Mouse (Mus musculus): ENCODE measurements around the gene Enkd1. TPM values are rescaled to one million over a fixed set of nuclear protein-coding genes. Genes with fewer than 3 reads are reported as not detected.

The Enkd1 gene
- 5.9 and 9.1 TPM in 2 replicates for polyA plus RNA-seq (2011; ENCODE audit: insufficient read length, low read depth, missing spikeins)

- H3K4me1 ChIP-seq (ENCODE audit: control insufficient read depth, insufficient read depth, low read length), result no peaks in the 10 kb centered on the region
- H3K4me3 ChIP-seq (ENCODE audit: insufficient read depth, low read length), result peak within 1 kb of the TSS; percentile 79
- TF ChIP-seq POLR2A (IDR thresholded peaks at IDR 0.05; ENCODE audit: low read depth, low read length), result 0 out of 2 replicates have a peak, but pooled peaks have one; percentile 17
- no peak for TF ChIP-seq CTCF (IDR thresholded peaks at IDR 0.05; ENCODE audit: borderline replicate concordance, insufficient read depth, low read length)
- H3K27ac ChIP-seq (ENCODE audit: insufficient read depth, low read length), result no peak within 1 kb of the TSS
Measured at GRCm38 (mm10) chr8:105707498-105708403, at the start of gene Enkd1, which contains the start of gene 4933405L10Rik. TSS of gene Enkd1 (minus strand) at chr8:105708210. TSS of gene 4933405L10Rik (plus strand) at chr8:105707655.

GRCm38 (mm10) chr8:105754688-105755087 is 46.7 kb upstream of the Enkd1 start:
- no peak for TF ChIP-seq CTCF (IDR thresholded peaks at IDR 0.05; ENCODE audit: borderline replicate concordance, insufficient read depth, low read length)
- no peak for TF ChIP-seq POLR2A (IDR thresholded peaks at IDR 0.05; ENCODE audit: low read depth, low read length)
- no peak overlapping the region for H3K4me3 ChIP-seq (ENCODE audit: insufficient read depth, low read length)
- peaks cover 5% of the 10 kb centered on the region; the same call in 1 of the 2 replicates for H3K4me1 ChIP-seq (ENCODE audit: control insufficient read depth, insufficient read depth, low read length)
- no peak overlapping the region for H3K27ac ChIP-seq (ENCODE audit: insufficient read depth, low read length)

- TF ChIP-seq POLR2A (IDR thresholded peaks at IDR 0.05; ENCODE audit: low read depth, low read length) (no peak), CTCF (IDR thresholded peaks at IDR 0.05; ENCODE audit: borderline replicate concordance, insufficient read depth, low read length) (no peak)
- Histone ChIP-seq H3K4me1 (ENCODE audit: control insufficient read depth, insufficient read depth, low read length) (peaks cover 5% of the 10 kb centered on the region; the same call in 1 of the 2 replicates), H3K4me3 (ENCODE audit: insufficient read depth, low read length) (no peak overlapping the region), H3K27ac (ENCODE audit: insufficient read depth, low read length) (no peak overlapping the region)
Measured at GRCm38 (mm10) chr8:105753916-105754315, 45.9 kb upstream of the Enkd1 start.

- Histone ChIP-seq H3K4me1 (ENCODE audit: control insufficient read depth, insufficient read depth, low read length) (peaks cover 5% of the 10 kb centered on the region), H3K4me3 (ENCODE audit: insufficient read depth, low read length) (no peak overlapping the region), H3K27ac (ENCODE audit: insufficient read depth, low read length) (no peak overlapping the region)
- no peak for TF ChIP-seq CTCF (IDR thresholded peaks at IDR 0.05; ENCODE audit: borderline replicate concordance, insufficient read depth, low read length)
- no peak for TF ChIP-seq POLR2A (IDR thresholded peaks at IDR 0.05; ENCODE audit: low read depth, low read length)
Measured at GRCm38 (mm10) chr8:105750606-105751005, 42.6 kb upstream of the Enkd1 start.

- no peak for TF ChIP-seq CTCF (IDR thresholded peaks at IDR 0.05; ENCODE audit: borderline replicate concordance, insufficient read depth, low read length)
- no peak for TF ChIP-seq POLR2A (IDR thresholded peaks at IDR 0.05; ENCODE audit: low read depth, low read length)
- Histone ChIP-seq H3K27ac (ENCODE audit: insufficient read depth, low read length) (no peak overlapping the region), H3K4me1 (ENCODE audit: control insufficient read depth, insufficient read depth, low read length) (no peaks in the 10 kb centered on the region; the same call in 1 of the 2 replicates)
Measured at GRCm38 (mm10) chr8:105743301-105743700, 35.3 kb upstream of the Enkd1 start.

GRCm38 (mm10) chr8:105739216-105739615 is 31.2 kb upstream of the Enkd1 start:
- Histone ChIP-seq H3K4me1 (ENCODE audit: control insufficient read depth, insufficient read depth, low read length) (no peaks in the 10 kb centered on the region; the same call in 1 of the 2 replicates), H3K27ac (ENCODE audit: insufficient read depth, low read length) (no peak overlapping the region), H3K4me3 (ENCODE audit: insufficient read depth, low read length) (no peak overlapping the region)
- TF ChIP-seq POLR2A (IDR thresholded peaks at IDR 0.05; ENCODE audit: low read depth, low read length), result no peak
- TF ChIP-seq CTCF (IDR thresholded peaks at IDR 0.05; ENCODE audit: borderline replicate concordance, insufficient read depth, low read length), result no peak

More at GRCm38 (mm10) chr8:105743301-105743700, 35.3 kb upstream of the Enkd1 start:
- H3K4me3 ChIP-seq (ENCODE audit: insufficient read depth, low read length), result no peak overlapping the region

GRCm38 (mm10) chr8:105732186-105732585 is 24.2 kb upstream of the Enkd1 start:
- Histone ChIP-seq H3K4me3 (ENCODE audit: insufficient read depth, low read length) (no peak overlapping the region), H3K4me1 (ENCODE audit: control insufficient read depth, insufficient read depth, low read length) (no peaks in the 10 kb centered on the region), H3K27ac (ENCODE audit: insufficient read depth, low read length) (no peak overlapping the region)
- TF ChIP-seq CTCF (IDR thresholded peaks at IDR 0.05; ENCODE audit: borderline replicate concordance, insufficient read depth, low read length) (no peak), POLR2A (IDR thresholded peaks at IDR 0.05; ENCODE audit: low read depth, low read length) (no peak)

GRCm38 (mm10) chr8:105727397-105728124 is 19.6 kb upstream of the Enkd1 start:
- no peak overlapping the region for H3K27ac ChIP-seq (ENCODE audit: insufficient read depth, low read length)
- H3K4me1 ChIP-seq (ENCODE audit: control insufficient read depth, insufficient read depth, low read length), result no peaks in the 10 kb centered on the region
- H3K4me3 ChIP-seq (ENCODE audit: insufficient read depth, low read length), result no peak overlapping the region
- no peak for TF ChIP-seq POLR2A (IDR thresholded peaks at IDR 0.05; ENCODE audit: low read depth, low read length)
- no peak for TF ChIP-seq CTCF (IDR thresholded peaks at IDR 0.05; ENCODE audit: borderline replicate concordance, insufficient read depth, low read length)

- H3K27ac ChIP-seq (ENCODE audit: insufficient read depth, low read length), result no peak overlapping the region
- no peak overlapping the region for H3K4me3 ChIP-seq (ENCODE audit: insufficient read depth, low read length)
- TF ChIP-seq CTCF (IDR thresholded peaks at IDR 0.05; ENCODE audit: borderline replicate concordance, insufficient read depth, low read length) (no peak), POLR2A (IDR thresholded peaks at IDR 0.05; ENCODE audit: low read depth, low read length) (no peak)
- H3K4me1 ChIP-seq (ENCODE audit: control insufficient read depth, insufficient read depth, low read length), result no peaks in the 10 kb centered on the region
Measured at GRCm38 (mm10) chr8:105725726-105726125, 17.7 kb upstream of the Enkd1 start.
